Mouse (Mus musculus) kidney, postnatal 0 days (tissue): ENCODE data around the gene Fiz1. TPM values are rescaled to one million over a fixed set of nuclear protein-coding genes. Genes with fewer than 3 reads are reported as not detected.

Experiments
- ATAC-seq: fragments of 200-750 bp; cut with Nextera tagmentation; replicated peaks from 2 replicates; pipeline ENCODE4 v1.8.0; 2017; ENCODE audit warnings: low read depth, moderate number of reproducible peaks, moderate TSS enrichment, moderate library complexity; ENCODE audit not compliant: low FRiP score
- DNase-seq: peaks from one replicate; pipeline ENCODE4 v3.0.0-alpha.2; 2016; ENCODE audit warnings: low spot score
- H3K27ac ChIP-seq: fragments of 300-500 bp; sonication (generic); 2 replicates; pipeline ENCODE4 v1.5.1; 2014; ENCODE audit warnings: mild to moderate bottlenecking
- H3K27me3 ChIP-seq: fragments of 300-500 bp; sonication (generic); 2 replicates; pipeline ENCODE4 v1.6.1; 2014; ENCODE audit warnings: low read length, mixed read lengths; ENCODE audit not compliant: insufficient read depth
- H3K36me3 ChIP-seq: fragments of 300-500 bp; sonication (generic); 2 replicates; pipeline ENCODE4 v1.6.1; 2014; ENCODE audit warnings: low read length, mixed read lengths; ENCODE audit not compliant: insufficient read depth
- H3K4me1 ChIP-seq: fragments of 300-500 bp; sonication (generic); replicated peaks from 2 replicates; pipeline ENCODE4 v1.6.1; 2014; ENCODE audit warnings: antibody characterized with exemption, low read length, mixed read lengths; ENCODE audit not compliant: insufficient read depth
- H3K4me2 ChIP-seq: fragments of 300-500 bp; sonication (generic); 2 replicates; pipeline ENCODE4 v1.6.1; 2014; ENCODE audit warnings: mild to moderate bottlenecking, low read length, moderate library complexity, mixed read lengths
- H3K4me3 ChIP-seq: fragments of 300-500 bp; sonication (generic); replicated peaks from 2 replicates; pipeline ENCODE4 v1.5.1; 2014; ENCODE audit warnings: low read depth, low read length
- H3K9ac ChIP-seq: fragments of 300-500 bp; sonication (generic); 2 replicates; pipeline ENCODE4 v1.6.1; 2014; ENCODE audit warnings: low read depth, low read length
- H3K9me3 ChIP-seq: fragments of 300-500 bp; sonication (generic); replicated peaks from 2 replicates; pipeline ENCODE4 v1.6.1; 2016; ENCODE audit warnings: low read length, inconsistent platforms, mixed read lengths
- CTCF ChIP-seq: IDR thresholded peaks from 2 replicates; pipeline ENCODE4 v1.5.1; 2016; ENCODE audit warnings: antibody characterized with exemption, low read depth, mild to moderate bottlenecking, moderate library complexity
- WGBS: fragments of 180-500 bp; shearing (Covaris S2); extraction: QIAGEN DNeasy Blood & Tissue Kit; methylation state at CpG from one replicate; pipeline ENCODE4 v1.1.7; 2014; 5-methylcytosine and 5-hydroxymethylcytosine counted together
- polyA plus RNA-seq: library from polyadenylated mRNA; unstranded; fragments of >200 nt; fragmentation: Nextera tagmentation; extraction: Ambion mirVana; gene quantifications from 2 replicates; pipeline ENCODE4 v1.2.1, GENCODE M21; 2015

Fiz1 gene
- polyA plus RNA-seq, 1 experiment from 2014 or later, result 31.8 TPM

GRCm38 (mm10) chr7:5038940-5039339 is 24.4 kb upstream of the Fiz1 start:
- no peaks in the 10 kb centered on the region for H3K27me3 ChIP-seq
- peak overlapping the region; percentile 60 for H3K4me2 ChIP-seq
- peaks cover 16% of the 10 kb centered on the region for H3K36me3 ChIP-seq
- TF ChIP-seq CTCF, result no peak
- H3K4me1 ChIP-seq, result 0 out of 2 replicates have a peak, but pooled peaks cover 3% of the 10 kb centered on the region
- no peak overlapping the region; the same call in 1 of the 2 replicates for H3K27ac ChIP-seq
- DNase-seq (no peak), ATAC-seq (no peak)
- peak overlapping the region; percentile 69 for H3K4me3 ChIP-seq
- 26% methylated on average over 5 of the region's 5 CpGs for WGBS
- H3K9me3 ChIP-seq, result no peaks in the 10 kb centered on the region
- no peak overlapping the region for H3K9ac ChIP-seq

- TF ChIP-seq CTCF, result no peak
- Histone ChIP-seq H3K27me3 (no peaks in the 10 kb centered on the region), H3K4me1 (0 out of 2 replicates have a peak, but pooled peaks cover 3% of the 10 kb centered on the region), H3K4me2 (peak within 1 kb of the TSS; percentile 60), H3K9ac (peak within 1 kb of the TSS; percentile 92), H3K36me3 (peaks cover 23% of the 10 kb centered on the region), H3K4me3 (peak within 1 kb of the TSS; percentile 69), H3K27ac (peak within 1 kb of the TSS; percentile 99), H3K9me3 (no peaks in the 10 kb centered on the region)
- WGBS, result under 1% methylated on average over 48 of the region's 48 CpGs
- peak; percentile 97 for ATAC-seq
- DNase-seq, result peak; percentile 95
Measured at GRCm38 (mm10) chr7:5038109-5038732, 23.7 kb upstream of the Fiz1 start, which contains the start of gene Zfp784. Gene Zfp784, minus strand, starts transcription at chr7:5038446.

GRCm38 (mm10) chr7:5037467-5037866 is 23.0 kb upstream of the Fiz1 start:
- Histone ChIP-seq H3K9me3 (no peaks in the 10 kb centered on the region), H3K9ac (peak overlapping the region; percentile 92; the same call in 1 of the 2 replicates), H3K4me2 (peak overlapping the region; percentile 60), H3K27ac (peak overlapping the region; percentile 99; the same call in 1 of the 2 replicates), H3K36me3 (peaks cover 30% of the 10 kb centered on the region), H3K4me1 (0 out of 2 replicates have a peak, but pooled peaks cover 3% of the 10 kb centered on the region), H3K27me3 (no peaks in the 10 kb centered on the region), H3K4me3 (peak overlapping the region; percentile 69)
- ATAC-seq (no peak), DNase-seq (no peak)
- TF ChIP-seq CTCF, result no peak
- 88% methylated on average over 8 of the region's 8 CpGs for WGBS

GRCm38 (mm10) chr7:5037026-5037425 is 22.5 kb upstream of the Fiz1 start:
- H3K4me2 ChIP-seq, result no peak overlapping the region
- ATAC-seq (no peak), DNase-seq (no peak)
- no peak for TF ChIP-seq CTCF
- 0 out of 2 replicates have a peak, but pooled peaks cover 3% of the 10 kb centered on the region for H3K4me1 ChIP-seq
- no peak overlapping the region for H3K4me3 ChIP-seq
- H3K27ac ChIP-seq, result no peak overlapping the region
- H3K27me3 ChIP-seq, result no peaks in the 10 kb centered on the region
- H3K9ac ChIP-seq, result no peak overlapping the region
- no peaks in the 10 kb centered on the region for H3K9me3 ChIP-seq
- WGBS, result 94% methylated on average over 7 of the region's 7 CpGs
- H3K36me3 ChIP-seq, result peaks cover 35% of the 10 kb centered on the region

- TF ChIP-seq CTCF, result no peak
- H3K9ac ChIP-seq, result no peak overlapping the region
- H3K27ac ChIP-seq, result no peak overlapping the region
- peaks cover 5% of the 10 kb centered on the region for H3K9me3 ChIP-seq
- H3K4me1 ChIP-seq, result 0 out of 2 replicates have a peak, but pooled peaks cover 3% of the 10 kb centered on the region
- 94% methylated on average over 9 of the region's 9 CpGs for WGBS
- DNase-seq (no peak), ATAC-seq (no peak)
- no peaks in the 10 kb centered on the region for H3K27me3 ChIP-seq
- H3K4me3 ChIP-seq, result no peak overlapping the region
- H3K36me3 ChIP-seq, result peaks cover 44% of the 10 kb centered on the region
- no peak overlapping the region for H3K4me2 ChIP-seq
Measured at GRCm38 (mm10) chr7:5036136-5036535, 21.6 kb upstream of the Fiz1 start.

GRCm38 (mm10) chr7:5035628-5036027 is 21.1 kb upstream of the Fiz1 start:
- H3K9me3 ChIP-seq, result peaks cover 10% of the 10 kb centered on the region
- WGBS, result 96% methylated on average over 17 of the region's 17 CpGs
- H3K27ac ChIP-seq, result no peak overlapping the region
- H3K9ac ChIP-seq, result no peak overlapping the region
- 0 out of 2 replicates have a peak, but pooled peaks cover 3% of the 10 kb centered on the region for H3K4me1 ChIP-seq
- no peak overlapping the region for H3K4me2 ChIP-seq
- TF ChIP-seq CTCF, result no peak
- ATAC-seq (no peak), DNase-seq (no peak)
- H3K36me3 ChIP-seq, result peaks cover 49% of the 10 kb centered on the region
- no peak overlapping the region for H3K4me3 ChIP-seq
- H3K27me3 ChIP-seq, result no peaks in the 10 kb centered on the region
